Mouse (Mus musculus) stomach, postnatal 0 days (tissue): ENCODE data around the gene Tep1. TPM values are rescaled to one million over a fixed set of nuclear protein-coding genes. Genes with fewer than 3 reads are reported as not detected.
"Not testable (repeated sequence)": the region's sequence is repeated elsewhere in the genome, so short reads cannot be mapped to it uniquely, and the experiment has no call there.

ENCODE experiments used
- ATAC-seq: fragments of 200-750 bp; cut with Nextera tagmentation; 2 replicates; pipeline ENCODE4 v1.8.0; 2017; ENCODE audit not compliant: low FRiP score, low TSS enrichment
- DNase-seq: peaks from one replicate; pipeline ENCODE4 v3.0.0-alpha.2; 2016; ENCODE audit warnings: low spot score
- H3K27ac ChIP-seq: fragments of 300-500 bp; sonication (generic); replicated peaks from 2 replicates; pipeline ENCODE4 v1.5.1; 2014; ENCODE audit warnings: mild to moderate bottlenecking, control low read depth
- H3K27me3 ChIP-seq: fragments of 300-500 bp; sonication (generic); 2 replicates; pipeline ENCODE4 v1.6.1; 2014; ENCODE audit warnings: low read length; ENCODE audit not compliant: control insufficient read depth, insufficient read depth
- H3K36me3 ChIP-seq: fragments of 300-500 bp; sonication (generic); 2 replicates; pipeline ENCODE4 v1.6.1; 2014; ENCODE audit warnings: low read length, mixed read lengths; ENCODE audit not compliant: control insufficient read depth, insufficient read depth
- H3K4me1 ChIP-seq: fragments of 300-500 bp; sonication (generic); replicated peaks from 2 replicates; pipeline ENCODE4 v1.6.1; 2014; ENCODE audit warnings: antibody characterized with exemption; ENCODE audit not compliant: control insufficient read depth, insufficient read depth
- H3K4me2 ChIP-seq: fragments of 300-500 bp; sonication (generic); replicated peaks from 2 replicates; pipeline ENCODE4 v1.6.1; 2014; ENCODE audit warnings: low read depth, mild to moderate bottlenecking, control low read depth, moderate library complexity
- H3K4me3 ChIP-seq: fragments of 300-500 bp; sonication (generic); 2 replicates; pipeline ENCODE4 v1.5.1; 2014; ENCODE audit warnings: low read depth, low read length, control low read depth
- H3K9ac ChIP-seq: fragments of 300-500 bp; sonication (generic); 2 replicates; pipeline ENCODE4 v1.6.1; 2014; ENCODE audit warnings: mild to moderate bottlenecking, low read length, control low read depth, mixed read lengths
- H3K9me3 ChIP-seq: fragments of 300-500 bp; sonication (generic); 2 replicates; pipeline ENCODE4 v1.6.1; 2016; ENCODE audit warnings: low read length; ENCODE audit not compliant: control insufficient read depth
- CTCF ChIP-seq: IDR thresholded peaks from 2 replicates; pipeline ENCODE4 v1.5.1; 2016; ENCODE audit warnings: antibody characterized with exemption, low read depth, mild to moderate bottlenecking, moderate library complexity
- EP300 ChIP-seq: optimal IDR thresholded peaks from 2 replicates; pipeline ENCODE3; 2016; ENCODE audit warnings: antibody characterized with exemption
- WGBS: fragments of 180-500 bp; shearing (Covaris S2); extraction: QIAGEN DNeasy Blood & Tissue Kit; methylation state at CpG from one replicate; pipeline ENCODE4 v1.1.7; 2014; 5-methylcytosine and 5-hydroxymethylcytosine counted together
- polyA plus RNA-seq: library from polyadenylated mRNA; unstranded; fragments of >200 nt; fragmentation: Nextera tagmentation; extraction: Ambion mirVana; gene quantifications from 2 replicates; pipeline ENCODE4 v1.2.1, GENCODE M21; 2015

The Tep1 gene
- polyA plus RNA-seq, 1 experiment from 2014 or later: 7.8 TPM

DNA sequence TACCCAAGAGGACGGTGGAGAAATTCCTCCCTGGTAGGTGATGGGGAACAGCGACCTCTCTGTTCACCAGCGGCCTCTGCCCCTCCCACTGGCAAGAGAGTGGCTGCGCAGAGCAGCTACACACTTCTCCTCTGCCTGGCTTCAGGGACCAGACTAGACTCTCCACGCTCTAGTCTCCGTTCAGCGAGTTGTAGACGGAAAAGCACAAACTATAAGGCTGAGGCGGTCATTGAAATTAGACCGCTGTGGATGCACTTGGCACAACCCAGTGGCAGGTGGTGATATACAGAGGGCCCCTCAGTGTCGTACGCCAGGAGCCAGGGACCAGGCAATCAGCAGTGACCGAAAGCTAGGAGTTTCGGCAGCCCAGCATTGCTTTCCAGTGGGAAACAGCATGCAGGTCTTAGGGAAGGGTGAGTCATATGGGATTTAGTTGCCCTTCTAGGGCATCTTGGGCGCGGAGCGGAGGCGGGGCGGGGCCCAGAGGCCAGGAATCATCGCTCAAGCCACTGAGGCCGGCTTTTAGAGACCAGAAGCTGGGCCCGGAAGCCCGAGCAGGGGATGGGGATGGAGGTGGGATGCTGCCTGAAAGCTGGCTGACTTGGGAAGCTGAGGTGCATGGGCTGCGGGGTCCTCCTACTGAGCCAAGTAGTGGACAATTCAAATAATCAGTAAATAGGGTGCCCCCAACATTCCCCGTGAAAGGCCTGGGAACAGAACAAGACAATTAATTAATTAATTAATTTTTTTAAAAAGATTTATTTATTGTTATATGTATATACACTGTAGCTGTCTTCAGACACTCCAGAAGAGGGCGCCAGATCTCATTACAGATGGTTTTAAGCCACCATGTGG, 33.8 kb upstream of the Tep1 start:
- WGBS: 5% methylated on average over 26 of the region's 26 CpGs
- peak overlapping the region; percentile 61 for H3K9ac ChIP-seq
- H3K4me2 ChIP-seq: peak overlapping the region; percentile 71
- H3K4me3 ChIP-seq: peak overlapping the region; percentile 35
- peak; percentile 91 for ATAC-seq
- DNase-seq: peak; percentile 69
- no peaks in the 10 kb centered on the region for H3K4me1 ChIP-seq
- no peak for TF ChIP-seq EP300
- TF ChIP-seq CTCF: peak; percentile 76
- H3K9me3 ChIP-seq: no peaks in the 10 kb centered on the region
- peak overlapping the region; percentile 59 for H3K27ac ChIP-seq
- H3K36me3 ChIP-seq: no peaks in the 10 kb centered on the region
- H3K27me3 ChIP-seq: no peaks in the 10 kb centered on the region

DNA sequence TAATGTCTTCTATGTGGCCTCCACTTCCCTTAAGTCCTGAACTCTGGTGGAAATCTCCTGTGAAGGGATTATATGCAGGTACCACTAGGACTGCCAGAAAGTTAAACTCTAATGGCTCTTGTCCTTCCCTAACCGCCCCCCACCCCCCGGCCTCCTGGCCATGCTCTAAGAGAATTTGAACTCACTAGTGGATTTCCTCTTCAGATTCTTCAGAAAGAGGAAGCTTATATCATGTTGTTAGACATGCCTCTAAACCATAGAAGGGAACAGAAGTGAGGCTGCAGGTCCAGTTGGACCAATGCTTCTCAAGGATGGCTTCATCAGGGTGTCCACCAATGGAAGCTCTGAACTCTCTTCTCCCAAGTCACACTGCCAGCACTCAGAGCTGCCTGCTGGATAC, 27.6 kb upstream of the Tep1 start:
- not testable (repeated sequence) for DNase-seq, H3K4me3 ChIP-seq, H3K4me1 ChIP-seq, H3K9ac ChIP-seq, H3K27me3 ChIP-seq, H3K36me3 ChIP-seq, H3K4me2 ChIP-seq, ATAC-seq, H3K27ac ChIP-seq, H3K9me3 ChIP-seq
- 94% methylated on average over 2 of the region's 2 CpGs for WGBS

DNA sequence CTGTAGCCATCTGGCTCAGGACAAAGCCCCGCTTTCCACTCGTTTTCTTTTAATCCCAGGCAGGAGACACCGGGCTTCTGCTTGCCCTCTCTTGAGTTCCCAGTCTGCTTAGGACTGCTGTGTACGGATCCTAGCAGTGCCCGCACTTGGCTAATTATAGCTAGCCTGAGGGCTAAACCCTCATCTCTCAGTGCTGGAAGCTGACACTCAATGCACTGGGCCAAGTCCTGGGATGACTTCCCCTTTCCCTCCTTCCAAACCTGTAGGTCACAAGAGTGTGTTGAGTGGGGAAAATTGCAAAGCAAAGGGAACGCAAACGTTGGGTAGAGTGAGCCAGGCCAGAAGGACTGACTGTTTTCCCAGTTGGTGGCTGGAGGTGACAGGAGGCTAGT, 27.0 kb upstream of the Tep1 start, which contains the start of gene Klhl33:
TSS of gene Klhl33 (minus strand) at position 134 of the 392 bp plus-strand sequence.
- Histone ChIP-seq H3K4me2 (peak within 1 kb of the TSS; percentile 69), H3K36me3 (no peaks in the 10 kb centered on the region), H3K27me3 (no peaks in the 10 kb centered on the region), H3K9ac (peak within 1 kb of the TSS; percentile 63), H3K9me3 (no peaks in the 10 kb centered on the region), H3K4me3 (peak within 1 kb of the TSS; percentile 39), H3K4me1 (0 out of 2 replicates have a peak, but pooled peaks cover 3% of the 10 kb centered on the region), H3K27ac (peak within 1 kb of the TSS; percentile 67; the same call in 1 of the 2 replicates)
- 58% methylated on average over 7 of the region's 7 CpGs for WGBS
- DNase-seq (no peak), ATAC-seq (no peak)
- TF ChIP-seq EP300 (no peak), CTCF (no peak)

DNA sequence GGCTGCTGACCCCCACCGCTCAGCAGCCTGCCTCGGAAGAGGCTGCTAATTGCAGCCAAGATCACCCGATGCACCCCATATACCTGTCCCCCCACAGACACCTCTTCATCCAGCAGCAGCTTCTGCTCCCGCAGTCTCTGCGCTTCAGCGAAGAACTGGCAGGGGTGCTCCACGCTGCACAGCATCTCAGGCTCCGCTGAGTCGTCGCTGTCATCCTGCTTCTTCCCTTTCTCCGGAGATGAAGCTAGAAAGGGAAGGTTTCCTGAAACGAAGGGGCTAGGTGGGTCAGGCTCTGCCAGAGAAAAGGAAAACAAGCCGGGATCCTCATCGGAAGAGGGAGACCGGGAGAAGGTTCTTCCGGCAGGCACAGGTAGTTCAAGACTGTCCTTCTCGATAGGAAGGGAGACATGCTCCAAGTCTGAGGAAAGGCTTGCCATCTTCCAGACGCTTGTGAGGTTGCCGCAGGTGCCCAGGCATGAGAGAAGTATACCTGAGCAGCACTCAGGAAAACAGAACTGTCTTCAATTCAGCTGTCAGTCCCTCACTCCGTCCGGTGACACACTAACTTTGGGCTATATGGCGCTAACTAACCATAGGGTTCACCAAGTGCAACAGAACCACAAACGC, 26.5 kb upstream of the Tep1 start:
- Histone ChIP-seq H3K4me2 (peak overlapping the region; percentile 69), H3K4me1 (0 out of 2 replicates have a peak, but pooled peaks cover 3% of the 10 kb centered on the region), H3K9me3 (no peaks in the 10 kb centered on the region), H3K9ac (peak overlapping the region; percentile 63), H3K4me3 (peak overlapping the region; percentile 39), H3K27me3 (no peaks in the 10 kb centered on the region), H3K36me3 (no peaks in the 10 kb centered on the region), H3K27ac (peak overlapping the region; percentile 67; the same call in 1 of the 2 replicates)
- DNase-seq: no peak
- no peak for ATAC-seq
- TF ChIP-seq CTCF (no peak), EP300 (no peak)
- 25% methylated on average over 23 of the region's 23 CpGs for WGBS

DNA sequence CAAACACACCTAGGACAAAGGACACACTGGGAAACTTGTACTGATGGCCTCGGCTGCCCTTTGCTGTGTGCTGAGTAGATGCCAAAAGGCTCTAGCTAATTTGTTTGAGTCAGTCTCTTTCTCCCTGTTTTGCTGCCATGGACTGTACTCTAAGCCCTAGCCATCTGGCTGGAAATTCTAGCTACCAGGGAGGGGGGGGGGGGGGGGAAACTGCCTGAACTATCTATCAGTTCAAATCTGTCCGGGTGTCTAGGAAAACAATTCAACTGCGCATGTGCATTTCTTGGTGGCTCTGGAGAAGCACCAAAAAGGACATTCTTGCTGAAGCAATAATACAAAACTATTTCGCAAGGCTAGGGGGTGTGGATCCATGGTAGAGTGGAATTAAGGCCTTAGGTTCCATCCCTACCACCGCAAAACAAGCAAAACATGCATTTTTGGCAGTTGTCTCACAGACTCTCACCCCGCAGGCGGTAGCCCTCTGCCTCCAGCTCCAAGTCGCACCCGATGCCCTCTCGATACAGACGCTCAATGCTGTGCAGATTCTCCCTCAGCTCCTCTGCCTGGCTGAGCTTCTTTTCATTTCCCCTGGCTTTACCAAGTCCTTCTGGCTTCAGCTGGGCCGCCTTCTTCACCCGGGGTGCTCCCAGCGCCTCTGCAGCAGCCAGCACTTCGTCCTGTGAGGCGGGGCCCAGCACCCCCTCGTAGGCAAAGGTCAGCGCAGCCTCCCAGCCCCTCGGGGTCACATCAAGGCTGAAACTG, 25.8 kb upstream of the Tep1 start:
- Histone ChIP-seq H3K9ac (peak overlapping the region; percentile 63), H3K9me3 (no peaks in the 10 kb centered on the region), H3K4me3 (peak overlapping the region; percentile 39), H3K27me3 (no peaks in the 10 kb centered on the region), H3K36me3 (no peaks in the 10 kb centered on the region), H3K4me1 (0 out of 2 replicates have a peak, but pooled peaks cover 3% of the 10 kb centered on the region), H3K27ac (peak overlapping the region; percentile 67; the same call in 1 of the 2 replicates), H3K4me2 (peak overlapping the region; percentile 69)
- DNase-seq (peak; percentile 21), ATAC-seq (peak; percentile 71; the same call in 1 of the 2 replicates)
- 13% methylated on average over 19 of the region's 19 CpGs for WGBS
- TF ChIP-seq CTCF (no peak), EP300 (no peak)
